Mouse (Mus musculus) intestine, embryonic 16.5 days (tissue): ENCODE data around the gene Zfp853. TPM values are rescaled to one million over a fixed set of nuclear protein-coding genes. Genes with fewer than 3 reads are reported as not detected.

Source experiments
- ATAC-seq: fragments of 200-750 bp; cut with Nextera tagmentation; 2 replicates; pipeline ENCODE4 v1.8.0; 2017; ENCODE audit warnings: moderate TSS enrichment, moderate library complexity
- H3K27ac ChIP-seq: fragments of 300-500 bp; sonication (generic); 2 replicates; pipeline ENCODE4 v1.5.1; 2014; ENCODE audit warnings: mild to moderate bottlenecking, low read length
- H3K27me3 ChIP-seq: fragments of 300-500 bp; sonication (generic); replicated peaks from 2 replicates; pipeline ENCODE4 v1.6.1; 2014; ENCODE audit warnings: low read length, control low read depth, mixed read lengths; ENCODE audit not compliant: control insufficient read depth, insufficient read depth
- H3K36me3 ChIP-seq: fragments of 300-500 bp; sonication (generic); 2 replicates; pipeline ENCODE4 v1.6.1; 2014; ENCODE audit warnings: low read length, control low read depth; ENCODE audit not compliant: control insufficient read depth, insufficient read depth
- H3K4me1 ChIP-seq: fragments of 300-500 bp; sonication (generic); 2 replicates; pipeline ENCODE4 v1.6.1; 2014; ENCODE audit warnings: low read length, control low read depth, mixed read lengths; ENCODE audit not compliant: control insufficient read depth, insufficient read depth
- H3K4me2 ChIP-seq: fragments of 300-500 bp; sonication (generic); 2 replicates; pipeline ENCODE4 v1.6.1; 2014; ENCODE audit warnings: low read depth, low read length, control low read depth
- H3K4me3 ChIP-seq: fragments of 300-500 bp; sonication (generic); 2 replicates; pipeline ENCODE4 v1.5.1; 2014; ENCODE audit warnings: mild to moderate bottlenecking, low read length
- H3K9ac ChIP-seq: fragments of 300-500 bp; sonication (generic); 2 replicates; pipeline ENCODE4 v1.6.1; 2014; ENCODE audit warnings: low read depth, low read length
- H3K9me3 ChIP-seq: fragments of 300-500 bp; sonication (generic); 2 replicates; pipeline ENCODE4 v1.6.1; 2016; ENCODE audit warnings: low read length, control low read depth; ENCODE audit not compliant: control insufficient read depth
- WGBS: fragments of 180-500 bp; shearing (Covaris S2); extraction: QIAGEN DNeasy Blood & Tissue Kit; methylation state at CpG from one replicate; pipeline ENCODE4 v1.1.7; 2014; 5-methylcytosine and 5-hydroxymethylcytosine counted together
- polyA plus RNA-seq: library from polyadenylated mRNA; unstranded; fragments of >200 nt; fragmentation: Nextera tagmentation; extraction: Ambion mirVana; gene quantifications from 2 replicates; pipeline ENCODE4 v1.2.1, GENCODE M21; 2015

The Zfp853 gene
- polyA plus RNA-seq, 1 experiment from 2014 or later, result not detected

DNA sequence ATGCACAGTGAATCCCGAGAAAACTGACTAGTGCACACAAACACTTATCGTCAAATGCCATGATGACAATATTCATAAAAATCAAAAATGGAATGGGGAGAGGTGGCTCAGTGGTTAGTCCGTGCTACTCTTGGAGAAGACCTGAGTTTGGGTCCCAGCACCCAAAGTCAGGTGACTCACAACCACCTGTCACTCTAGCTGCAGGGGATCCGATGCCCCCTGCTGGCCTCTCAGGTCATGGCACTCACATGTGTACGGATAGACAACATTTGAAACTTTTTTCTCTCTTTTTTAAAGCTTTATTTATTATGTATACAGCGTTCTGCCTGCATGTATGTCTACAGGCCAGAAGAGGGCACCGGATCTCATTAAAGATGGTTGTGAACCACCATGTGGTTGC is 5.0 kb upstream of the Zfp853 start:
- 92% methylated on average over 7 of the region's 7 CpGs for WGBS
- Histone ChIP-seq H3K27ac (no peak overlapping the region), H3K4me1 (peaks cover 4% of the 10 kb centered on the region), H3K36me3 (peaks cover 12% of the 10 kb centered on the region), H3K4me3 (no peak overlapping the region), H3K27me3 (peaks cover 11% of the 10 kb centered on the region), H3K9ac (no peak overlapping the region), H3K9me3 (0 out of 2 replicates have a peak, but pooled peaks cover 4% of the 10 kb centered on the region), H3K4me2 (no peak overlapping the region)
- ATAC-seq, result no peak

DNA sequence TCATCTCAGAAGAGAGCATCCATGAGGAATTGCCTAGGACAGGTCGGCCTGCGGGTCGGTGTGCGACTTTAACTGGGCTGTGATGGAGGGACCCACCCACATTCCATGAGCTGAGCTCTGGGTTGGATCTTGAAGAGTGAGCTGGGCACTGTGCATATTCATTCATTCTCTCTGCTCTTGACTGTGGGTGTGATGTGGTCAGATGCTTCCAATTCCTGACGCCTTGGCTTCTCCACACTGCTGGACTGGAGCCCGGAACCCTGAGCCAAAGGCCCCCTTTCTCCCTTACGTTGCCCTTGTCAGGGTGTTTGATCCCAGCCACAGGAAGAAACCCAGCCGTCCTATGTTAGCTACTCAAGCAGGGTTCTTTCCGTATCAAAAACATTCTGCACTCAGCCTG is 4.6 kb upstream of the Zfp853 start:
- 92% methylated on average over 9 of the region's 9 CpGs for WGBS
- Histone ChIP-seq H3K4me1 (peaks cover 7% of the 10 kb centered on the region), H3K36me3 (peaks cover 12% of the 10 kb centered on the region), H3K4me2 (no peak overlapping the region), H3K9me3 (0 out of 2 replicates have a peak, but pooled peaks cover 4% of the 10 kb centered on the region), H3K9ac (no peak overlapping the region), H3K27me3 (peaks cover 15% of the 10 kb centered on the region), H3K4me3 (no peak overlapping the region), H3K27ac (no peak overlapping the region)
- ATAC-seq, result no peak

DNA sequence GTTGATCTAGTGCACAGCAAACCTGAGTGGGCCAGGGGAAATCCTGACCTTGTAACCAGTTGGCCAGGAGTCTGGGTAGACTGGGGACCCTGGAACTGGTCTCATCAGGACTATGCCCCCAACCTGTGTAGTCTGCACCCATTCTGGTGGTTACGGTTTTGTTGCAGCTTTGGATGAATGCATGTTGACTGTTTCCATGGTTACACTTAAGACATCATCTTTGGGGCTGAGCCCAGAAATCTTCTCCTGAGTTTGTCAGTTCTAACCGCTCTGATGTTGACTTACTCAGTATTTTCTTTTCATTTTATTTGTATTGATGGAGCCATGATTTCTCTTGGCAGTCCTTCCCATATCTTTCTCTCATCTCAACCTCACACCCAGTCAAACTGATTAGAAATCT is 1.9 kb upstream of the Zfp853 start:
- Histone ChIP-seq H3K4me3 (no peak overlapping the region), H3K36me3 (peaks cover 4% of the 10 kb centered on the region), H3K4me1 (peaks cover 10% of the 10 kb centered on the region), H3K27me3 (peaks cover 35% of the 10 kb centered on the region), H3K9me3 (0 out of 2 replicates have a peak, but pooled peaks cover 4% of the 10 kb centered on the region), H3K9ac (no peak overlapping the region), H3K27ac (no peak overlapping the region), H3K4me2 (no peak overlapping the region)
- ATAC-seq, result no peak
- WGBS, result 83% methylated on average over 2 of the region's 2 CpGs

DNA sequence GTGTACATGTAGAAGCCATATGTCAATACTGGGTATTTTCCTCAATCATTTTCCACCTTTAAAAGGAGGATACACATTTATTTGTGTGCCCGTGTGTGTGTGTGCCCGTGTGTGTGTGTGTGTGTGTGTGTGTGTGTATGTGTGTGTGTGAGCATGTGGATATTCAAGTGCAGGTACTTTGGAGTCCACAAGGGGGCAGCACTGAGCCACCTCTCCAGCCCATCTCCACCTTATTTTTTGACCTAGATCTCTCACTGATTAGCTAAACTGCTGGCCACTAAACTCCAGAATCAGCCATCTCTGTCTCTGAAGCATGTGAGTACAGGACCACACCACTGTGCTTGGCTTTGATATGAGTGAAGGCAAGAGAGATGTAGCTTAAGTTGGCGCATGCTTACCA is 1.4 kb upstream of the Zfp853 start:
- H3K9ac ChIP-seq, result no peak overlapping the region
- H3K27me3 ChIP-seq, result peaks cover 35% of the 10 kb centered on the region
- no peak for ATAC-seq
- 0 out of 2 replicates have a peak, but pooled peaks cover 4% of the 10 kb centered on the region for H3K9me3 ChIP-seq
- no peak overlapping the region for H3K4me3 ChIP-seq
- H3K27ac ChIP-seq, result no peak overlapping the region
- WGBS, result 90% methylated on average over 3 of the region's 3 CpGs
- H3K4me1 ChIP-seq, result peaks cover 10% of the 10 kb centered on the region
- H3K36me3 ChIP-seq, result peaks cover 4% of the 10 kb centered on the region; the same call in 1 of the 2 replicates
- no peak overlapping the region for H3K4me2 ChIP-seq

DNA sequence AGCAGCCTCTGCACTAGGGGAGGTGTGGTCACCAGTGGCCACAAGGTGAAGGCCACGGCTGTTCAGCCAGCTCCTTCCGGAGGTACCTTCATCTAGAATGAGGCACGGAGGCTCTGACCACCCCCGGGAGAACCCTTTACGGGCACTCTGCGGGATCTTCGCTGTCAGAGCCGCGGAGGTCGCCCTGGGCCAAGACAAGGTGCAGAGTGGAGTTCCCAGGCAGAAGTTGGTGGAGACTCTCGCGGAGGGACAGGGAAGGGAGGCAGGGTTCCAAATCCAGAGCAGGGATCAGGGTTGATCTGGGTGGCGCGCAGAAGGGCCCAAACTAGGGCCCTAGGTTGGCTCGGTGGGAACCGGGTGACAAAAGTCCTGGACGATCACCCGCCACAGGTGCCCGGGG is 544 bp downstream of the Zfp853 start:
- Histone ChIP-seq H3K9me3 (no peaks in the 10 kb centered on the region), H3K27me3 (peaks cover 55% of the 10 kb centered on the region), H3K4me1 (peaks cover 17% of the 10 kb centered on the region), H3K4me3 (peak overlapping the region; percentile 46), H3K9ac (peak overlapping the region; percentile 64), H3K36me3 (no peaks in the 10 kb centered on the region), H3K27ac (no peak overlapping the region), H3K4me2 (peak overlapping the region; percentile 77)
- ATAC-seq, result no peak
- 3% methylated on average over 19 of the region's 19 CpGs for WGBS

DNA sequence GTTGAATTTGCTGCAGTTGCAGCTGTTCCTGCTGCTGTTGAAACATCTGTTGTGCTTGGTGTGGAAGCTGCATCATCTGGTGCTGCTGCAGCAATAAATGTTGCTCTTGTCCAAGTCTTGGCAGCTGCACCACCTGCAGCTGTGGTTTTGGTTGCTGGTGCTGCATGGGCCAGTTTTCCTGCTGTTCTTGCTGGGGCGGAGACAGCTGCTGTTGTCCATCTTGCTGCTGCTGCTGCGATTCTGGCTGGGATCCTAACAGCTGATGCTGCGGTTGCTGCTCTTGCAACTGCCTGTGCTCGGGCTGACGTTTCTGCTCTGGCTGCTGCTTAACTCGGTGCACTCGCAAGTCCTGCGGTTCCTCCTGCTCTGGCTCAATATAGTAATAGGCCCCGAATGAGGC is 4.1 kb downstream of the Zfp853 start:
- no peak overlapping the region for H3K4me3 ChIP-seq
- peaks cover 69% of the 10 kb centered on the region for H3K27me3 ChIP-seq
- H3K9me3 ChIP-seq, result no peaks in the 10 kb centered on the region
- no peak for ATAC-seq
- H3K4me2 ChIP-seq, result no peak overlapping the region
- WGBS, result 77% methylated on average over 9 of the region's 9 CpGs
- no peak overlapping the region for H3K9ac ChIP-seq
- no peak overlapping the region for H3K27ac ChIP-seq
- peaks cover 21% of the 10 kb centered on the region for H3K4me1 ChIP-seq
- no peaks in the 10 kb centered on the region for H3K36me3 ChIP-seq

DNA sequence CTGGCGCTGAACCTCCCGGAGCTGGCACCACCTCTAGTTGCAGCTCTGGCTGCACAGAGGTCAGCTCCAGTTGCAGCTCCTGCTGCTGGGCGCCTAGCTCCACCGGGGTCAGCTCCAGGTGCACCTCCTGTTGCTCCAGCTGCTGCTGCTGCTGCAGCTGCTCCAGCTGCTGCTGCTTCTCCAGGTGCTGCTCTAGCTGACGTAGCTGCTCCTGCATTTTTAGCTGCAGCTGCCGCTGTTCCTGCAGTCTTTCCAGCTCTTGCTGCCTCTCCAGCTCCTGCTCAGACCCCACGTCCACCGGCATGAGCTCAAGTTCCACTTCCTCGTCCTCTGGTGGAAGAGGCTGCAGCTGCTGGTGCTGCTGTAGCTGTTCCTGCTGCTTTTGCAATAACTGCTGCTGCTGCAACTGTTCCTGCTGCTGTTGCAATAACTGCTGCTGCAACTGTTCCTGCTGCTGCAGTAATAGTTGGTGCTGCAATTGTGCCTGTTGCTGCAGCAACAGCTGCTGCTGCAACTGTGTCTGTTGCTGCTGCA is 5.0 kb downstream of the Zfp853 start:
- Histone ChIP-seq H3K4me2 (peak overlapping the region; percentile 56), H3K9me3 (no peaks in the 10 kb centered on the region), H3K27ac (no peak overlapping the region), H3K36me3 (no peaks in the 10 kb centered on the region), H3K9ac (peak overlapping the region; percentile 45), H3K4me1 (peaks cover 17% of the 10 kb centered on the region), H3K27me3 (peaks cover 60% of the 10 kb centered on the region), H3K4me3 (peak overlapping the region; percentile 43)
- WGBS, result 17% methylated on average over 9 of the region's 9 CpGs
- no peak for ATAC-seq

DNA sequence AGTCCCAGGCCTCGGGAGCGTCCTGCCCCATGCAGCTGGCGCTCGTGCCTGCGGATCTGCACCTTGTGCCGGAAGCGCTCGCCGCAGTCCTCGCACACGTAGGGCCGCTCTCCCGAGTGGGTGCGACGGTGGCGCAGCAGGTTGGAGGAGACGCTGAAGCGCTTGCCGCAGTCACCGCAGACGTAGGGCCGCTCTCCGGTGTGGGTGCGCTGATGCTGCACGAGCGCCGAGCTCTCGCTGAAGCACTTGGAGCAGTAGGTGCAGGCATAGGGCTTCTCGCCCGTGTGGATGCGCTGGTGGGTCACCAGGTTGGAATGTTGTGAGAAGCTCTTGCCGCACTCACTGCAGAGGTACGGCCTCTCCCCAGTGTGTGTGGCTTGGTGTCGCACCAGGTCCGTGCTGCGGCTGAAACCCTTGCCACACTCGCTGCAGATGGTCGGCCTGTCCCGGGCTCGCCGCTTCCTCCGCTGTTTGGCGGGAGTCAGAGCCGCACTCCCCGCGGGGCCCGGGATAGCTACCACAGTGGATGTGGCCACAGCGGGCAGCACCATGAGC is 5.6 kb downstream of the Zfp853 start:
- peaks cover 54% of the 10 kb centered on the region for H3K27me3 ChIP-seq
- peak overlapping the region; percentile 43 for H3K4me3 ChIP-seq
- H3K9me3 ChIP-seq, result no peaks in the 10 kb centered on the region
- H3K9ac ChIP-seq, result peak overlapping the region; percentile 45
- H3K36me3 ChIP-seq, result no peaks in the 10 kb centered on the region
- H3K4me1 ChIP-seq, result peaks cover 12% of the 10 kb centered on the region; the same call in 1 of the 2 replicates
- no peak overlapping the region for H3K27ac ChIP-seq
- 3% methylated on average over 48 of the region's 48 CpGs for WGBS
- 0 out of 2 replicates have a peak, but pooled peaks have one; percentile 40 for ATAC-seq
- peak overlapping the region; percentile 56 for H3K4me2 ChIP-seq

DNA sequence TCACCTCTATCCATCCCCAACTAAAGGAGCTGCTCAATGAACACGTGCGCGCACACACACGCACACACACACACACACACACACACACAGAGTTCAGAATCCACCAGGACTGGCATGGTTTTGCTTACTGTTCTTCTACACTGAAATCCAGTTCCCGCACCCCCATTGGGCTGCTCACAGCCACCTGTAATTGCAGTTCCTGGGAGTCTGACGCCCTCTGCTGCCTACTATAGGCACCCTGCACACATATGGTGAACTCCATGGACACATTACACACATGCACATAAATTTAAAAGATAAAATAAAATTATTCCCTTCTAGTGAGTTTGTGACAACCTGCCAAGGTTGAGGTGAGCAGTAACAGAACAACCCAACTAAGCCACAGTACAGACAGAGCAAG is 8.7 kb downstream of the Zfp853 start:
- H3K4me1 ChIP-seq, result peaks cover 11% of the 10 kb centered on the region; the same call in 1 of the 2 replicates
- no peak overlapping the region for H3K4me3 ChIP-seq
- WGBS, result 45% methylated on average over 6 of the region's 6 CpGs
- no peak overlapping the region for H3K27ac ChIP-seq
- no peaks in the 10 kb centered on the region for H3K9me3 ChIP-seq
- H3K36me3 ChIP-seq, result no peaks in the 10 kb centered on the region
- H3K9ac ChIP-seq, result no peak overlapping the region
- H3K27me3 ChIP-seq, result peaks cover 35% of the 10 kb centered on the region
- ATAC-seq, result no peak
- H3K4me2 ChIP-seq, result no peak overlapping the region
